Mouse (Mus musculus) lung, postnatal 25 days (tissue): Measurements from ENCODE around the gene Cd79a.
A peak's percentile ranks its signal among the peaks of the same experiment; 100 is the strongest.

Source experiments
- DNase-seq: peaks from one replicate; pipeline ENCODE4 v3.0.0; 2022; ENCODE audit warnings: low spot score

The Cd79a gene

DNA sequence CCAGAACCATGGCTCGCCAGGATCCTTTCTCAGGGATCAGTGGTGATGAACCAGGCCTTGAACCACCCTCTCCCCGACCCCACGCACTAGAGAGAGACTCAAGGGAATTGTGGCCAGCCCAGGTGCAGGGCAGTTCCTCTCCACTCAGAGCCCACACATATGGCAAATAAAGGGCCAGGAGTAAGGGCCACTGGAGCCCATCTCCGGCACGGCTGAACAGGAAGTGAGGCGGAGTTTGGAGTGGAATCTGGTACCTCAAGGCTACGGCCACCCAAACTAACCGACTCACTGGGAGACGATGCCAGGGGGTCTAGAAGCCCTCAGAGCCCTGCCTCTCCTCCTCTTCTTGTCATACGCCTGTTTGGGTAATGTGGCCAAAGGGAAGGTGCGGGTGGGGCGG, at the start of gene Cd79a:
TSS of gene Cd79a (plus strand) at position 158 of the 400 bp plus-strand sequence.
- peak; percentile 46 for DNase-seq

- DNase-seq, result no peak
Measured at GRCm38 (mm10) chr7:24850162-24850561, 47.0 kb upstream of the Cd79a start.

- DNase-seq, result peak; percentile 26
Measured at GRCm38 (mm10) chr7:24850899-24851303, 46.3 kb upstream of the Cd79a start.

DNA sequence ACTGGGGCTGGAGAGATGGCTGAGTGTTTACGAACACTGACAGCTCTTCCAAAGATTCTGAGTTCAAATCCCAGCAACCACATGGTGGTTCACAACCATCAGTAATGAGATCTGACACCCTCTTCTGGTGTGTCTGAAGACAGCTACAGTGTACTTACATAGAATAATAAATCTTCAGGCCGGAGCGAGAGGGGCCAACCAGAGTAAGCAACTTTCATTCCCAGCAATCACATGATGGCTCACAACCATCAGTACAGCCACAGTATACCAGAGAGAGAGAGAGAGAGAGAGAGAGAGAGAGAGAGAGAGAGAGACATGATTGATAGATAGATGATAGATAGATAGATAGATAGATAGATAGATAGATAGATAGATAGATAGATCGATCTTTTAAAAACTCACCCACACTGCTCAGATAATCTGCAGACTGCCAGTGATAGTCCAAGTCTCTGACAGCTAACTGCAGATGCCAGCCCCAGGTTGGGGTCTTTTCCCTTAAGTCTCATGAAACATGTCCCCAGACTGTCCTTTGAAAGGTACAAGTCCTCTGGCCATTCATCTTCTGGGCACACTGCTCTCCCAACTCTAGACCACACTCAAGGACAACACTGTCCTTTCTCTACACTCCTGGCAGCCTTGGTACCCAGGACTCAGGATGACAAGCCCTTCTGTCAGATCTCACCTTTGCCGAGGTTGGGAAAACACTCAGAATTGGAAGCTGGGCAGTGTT, 45.4 kb upstream of the Cd79a start:
- DNase-seq, result no peak

DNA sequence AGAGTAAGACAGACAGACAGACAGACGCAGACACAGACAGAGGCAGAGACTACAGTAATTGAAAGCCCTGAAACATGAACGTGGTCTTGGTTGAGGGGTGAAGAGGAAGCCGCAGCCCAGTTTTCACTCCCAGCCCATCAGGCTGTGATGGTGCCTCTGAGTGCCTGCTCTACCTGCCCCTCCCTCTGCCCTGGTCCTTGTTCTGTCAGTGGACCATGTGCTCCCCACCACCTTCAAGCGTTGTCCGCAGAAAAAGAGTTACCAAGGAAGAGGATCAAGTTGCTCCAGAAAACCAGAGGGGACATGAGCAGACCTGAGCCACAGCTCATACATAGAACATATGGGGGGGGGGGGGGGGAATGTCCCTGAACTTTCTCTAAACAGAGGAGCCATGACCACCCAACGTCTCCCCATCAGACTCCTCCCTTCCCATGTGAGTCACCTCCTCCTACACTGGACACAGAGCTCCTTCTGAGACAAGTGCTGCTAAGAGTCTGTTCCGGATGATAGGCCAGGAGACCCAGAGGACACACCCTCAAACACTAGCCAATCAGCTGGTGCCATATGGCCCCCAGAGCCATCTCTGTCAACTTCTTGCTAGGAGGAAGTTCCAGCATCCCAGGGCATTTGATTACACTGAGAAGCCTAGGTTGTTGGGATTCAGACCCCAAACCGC, 44.5 kb upstream of the Cd79a start:
- no peak for DNase-seq

DNA sequence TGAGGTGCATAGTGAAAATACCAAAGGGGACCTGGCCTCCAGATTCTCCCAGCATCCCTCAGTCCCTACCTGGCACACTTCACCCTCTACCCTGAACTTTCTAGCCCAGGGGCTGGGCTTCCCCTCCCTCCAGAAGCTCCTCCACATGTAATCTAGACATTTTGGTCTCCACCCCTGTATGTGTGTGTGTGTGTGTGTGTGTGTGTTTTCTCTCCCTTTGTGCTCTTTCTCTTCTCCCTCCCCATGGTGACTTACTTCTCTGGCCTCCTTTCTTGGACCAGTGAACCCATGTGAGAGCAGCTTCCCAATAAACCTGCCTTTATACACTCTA, 44.0 kb upstream of the Cd79a start:
- DNase-seq, result no peak

DNA sequence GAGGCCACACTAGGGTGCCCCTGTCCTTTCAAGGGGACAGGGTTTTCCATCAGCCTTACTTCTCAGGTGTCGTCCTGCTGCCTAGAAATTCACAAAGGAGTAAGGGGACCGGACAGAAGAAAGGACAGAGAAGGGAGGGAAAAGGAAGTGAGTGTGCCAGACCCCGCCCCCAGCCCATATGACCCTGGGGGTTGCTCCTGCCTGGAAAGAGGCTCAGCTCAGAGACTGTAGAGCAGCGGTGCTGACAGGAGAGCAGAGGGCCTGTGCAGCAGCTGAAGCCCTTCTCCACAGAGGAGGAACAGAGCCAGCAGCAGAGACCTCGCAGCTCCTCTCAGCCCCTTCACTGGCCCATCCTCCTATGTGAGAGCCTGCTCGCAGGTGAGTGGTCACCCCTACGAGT, 43.5 kb upstream of the Cd79a start:
- DNase-seq, result no peak

GRCm38 (mm10) chr7:24856460-24857120, 40.6 kb upstream of the Cd79a start:
- DNase-seq, result no peak

GRCm38 (mm10) chr7:24859234-24859633, 37.9 kb upstream of the Cd79a start:
- DNase-seq, result no peak

DNA sequence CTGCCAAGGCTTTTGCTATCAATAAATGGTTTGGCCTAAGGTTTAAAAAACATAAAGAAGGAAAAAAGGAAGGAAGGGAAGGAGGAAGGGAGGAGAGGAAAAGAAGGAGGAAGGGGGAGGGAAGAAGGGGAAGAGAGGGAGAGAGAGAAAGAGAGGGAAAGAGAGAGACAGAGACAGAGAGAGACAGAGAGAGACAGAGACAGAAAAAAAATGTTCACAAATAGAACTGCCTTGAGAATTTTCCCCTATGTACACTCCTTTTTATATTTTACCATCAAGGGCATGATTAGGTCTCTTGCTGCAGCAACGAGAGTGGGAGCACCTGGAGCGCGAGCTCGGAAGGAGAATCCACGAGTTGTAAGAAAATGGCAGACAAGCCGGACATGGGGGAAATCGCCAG, 35.3 kb upstream of the Cd79a start, which contains the start of gene Gm9844:
TSS of gene Gm9844 (plus strand) at position 301 of the 400 bp plus-strand sequence.
- DNase-seq, result no peak

DNA sequence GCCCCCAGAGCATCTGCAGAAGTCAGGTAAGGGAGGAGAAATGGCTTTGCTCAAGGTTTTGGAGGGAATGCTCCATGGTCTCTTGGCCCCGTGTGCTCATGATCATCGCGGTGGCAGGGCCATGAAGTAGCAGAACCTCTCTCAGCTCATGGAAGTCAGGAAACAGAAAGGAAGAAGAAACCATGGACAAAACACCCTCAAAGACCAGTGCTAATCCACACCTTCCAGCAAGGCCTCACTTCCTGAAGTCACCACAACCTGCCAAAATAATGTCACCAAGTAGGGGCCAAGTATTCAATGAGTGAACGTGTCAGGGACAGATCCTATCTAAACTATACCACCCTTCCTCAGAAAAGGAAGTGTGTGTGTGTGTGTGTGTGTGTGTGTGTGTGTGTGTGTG, 34.3 kb upstream of the Cd79a start:
- DNase-seq, result no peak

DNA sequence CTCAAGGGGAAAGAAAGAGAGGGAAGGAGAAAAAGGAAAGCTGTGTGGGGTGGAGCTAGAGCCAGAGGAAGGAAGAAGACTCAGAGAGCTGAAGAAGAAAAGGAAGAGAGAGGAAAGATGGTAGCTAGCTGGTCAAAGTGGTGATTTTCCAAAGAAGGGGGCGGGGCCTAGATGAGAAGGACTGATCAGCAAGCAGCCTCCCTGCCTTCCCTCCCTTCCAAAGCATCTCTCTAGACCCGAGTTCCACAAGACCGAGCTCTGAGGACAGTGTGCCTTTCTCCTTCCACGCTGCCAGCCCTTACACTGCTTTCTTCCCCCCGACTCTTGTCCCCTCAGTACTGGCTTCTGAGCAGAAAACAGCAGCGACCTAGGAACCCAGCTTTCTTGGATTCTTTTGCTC, 33.0 kb upstream of the Cd79a start:
- no peak for DNase-seq

- no peak for DNase-seq
Measured at GRCm38 (mm10) chr7:24869080-24869479, 28.1 kb upstream of the Cd79a start.

DNA sequence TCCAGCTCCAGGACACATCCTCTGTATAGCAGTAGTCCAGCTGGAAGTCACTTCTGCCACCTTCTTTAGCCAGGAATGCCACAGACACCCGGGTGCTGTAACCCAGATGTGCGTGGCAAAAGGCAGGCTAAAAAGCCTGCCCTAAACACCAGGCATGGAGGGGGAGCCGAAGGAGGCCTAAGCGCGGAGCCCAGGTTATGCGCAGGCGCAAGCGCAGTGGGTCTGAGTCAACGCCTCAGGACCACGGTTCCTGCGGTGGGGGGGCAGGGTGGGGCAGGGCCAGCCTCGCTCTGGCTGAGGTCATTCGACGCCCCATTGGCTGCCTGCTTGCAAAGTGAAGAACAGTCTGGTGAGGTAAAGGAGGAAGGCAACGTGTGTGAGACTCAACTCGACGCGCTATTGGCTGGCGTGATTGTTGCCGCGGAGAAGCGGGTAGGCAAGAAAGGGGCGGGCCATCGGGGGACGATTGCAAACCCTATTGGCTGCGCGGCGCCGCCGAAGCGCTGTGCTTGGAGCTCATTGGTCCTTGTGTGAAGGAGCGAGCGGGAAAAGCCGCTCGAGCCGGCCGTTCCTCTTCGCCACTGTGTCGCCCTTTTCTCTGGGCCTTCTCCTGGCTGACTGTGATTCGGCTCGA, 27.5 kb upstream of the Cd79a start, which contains the start of the genes Lypd4 and Dmrtc2:
TSS of gene Lypd4 (minus strand) at position 410 of the 634 bp plus-strand sequence.
TSS of gene Dmrtc2 (plus strand) at position 526 of the 634 bp plus-strand sequence.
- no peak for DNase-seq

- no peak for DNase-seq
Measured at GRCm38 (mm10) chr7:24877588-24877987, 19.6 kb upstream of the Cd79a start.

DNA sequence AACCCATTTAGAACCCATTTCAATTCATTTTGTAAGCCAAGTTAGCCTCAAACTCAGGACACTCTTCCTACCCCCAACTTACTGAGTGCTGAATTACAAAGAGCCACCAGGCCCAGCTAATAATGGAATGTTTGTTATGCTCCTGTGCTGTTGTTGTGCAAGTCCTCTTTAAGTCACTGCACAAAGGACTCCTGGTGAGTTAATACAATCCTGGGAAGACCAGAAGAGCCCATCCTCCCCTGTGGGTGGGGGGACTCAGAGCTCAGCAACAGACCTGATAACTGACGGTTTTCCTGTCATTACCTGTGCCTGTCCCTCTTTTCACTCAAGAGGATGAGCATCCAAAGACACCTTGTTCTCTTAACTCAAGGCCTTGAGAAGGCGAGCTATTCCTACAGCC, 17.6 kb upstream of the Cd79a start:
- DNase-seq, result no peak

DNA sequence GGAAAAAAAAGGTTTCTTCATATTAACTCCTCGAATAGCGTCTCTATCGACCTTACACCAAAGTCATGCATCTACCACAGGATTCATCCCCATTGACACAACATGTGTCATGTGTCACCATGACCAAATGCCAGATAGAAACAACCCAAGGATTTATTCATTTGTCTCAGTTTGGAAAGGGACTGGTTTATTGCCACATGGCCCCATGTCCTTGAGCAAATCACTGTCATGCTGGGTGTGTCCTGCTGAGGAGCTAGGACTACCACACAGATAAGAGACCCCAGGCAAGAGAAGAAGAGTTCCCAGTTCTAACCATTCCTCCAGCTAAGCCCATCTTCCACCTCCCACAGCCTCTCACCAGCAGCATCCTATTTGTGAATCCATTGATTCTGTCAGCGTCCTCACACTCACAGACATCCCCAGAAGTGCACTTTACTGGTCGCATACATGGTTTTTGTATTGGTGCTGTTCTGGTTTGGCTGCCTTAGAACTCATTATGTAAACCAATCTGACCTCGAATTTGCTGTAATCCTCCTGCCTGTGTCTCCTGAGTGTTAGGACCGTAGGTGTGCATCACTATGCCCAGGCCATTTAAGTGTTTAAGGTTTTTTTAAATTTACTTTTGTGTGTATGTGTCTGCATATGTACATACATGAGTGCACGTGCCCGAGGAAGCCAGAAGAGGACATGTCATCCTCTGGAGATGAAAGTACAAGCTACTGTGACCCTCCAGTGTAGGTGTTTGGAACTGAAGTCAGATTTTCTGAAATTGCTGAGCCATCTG, 14.6 kb upstream of the Cd79a start:
- no peak for DNase-seq

DNA sequence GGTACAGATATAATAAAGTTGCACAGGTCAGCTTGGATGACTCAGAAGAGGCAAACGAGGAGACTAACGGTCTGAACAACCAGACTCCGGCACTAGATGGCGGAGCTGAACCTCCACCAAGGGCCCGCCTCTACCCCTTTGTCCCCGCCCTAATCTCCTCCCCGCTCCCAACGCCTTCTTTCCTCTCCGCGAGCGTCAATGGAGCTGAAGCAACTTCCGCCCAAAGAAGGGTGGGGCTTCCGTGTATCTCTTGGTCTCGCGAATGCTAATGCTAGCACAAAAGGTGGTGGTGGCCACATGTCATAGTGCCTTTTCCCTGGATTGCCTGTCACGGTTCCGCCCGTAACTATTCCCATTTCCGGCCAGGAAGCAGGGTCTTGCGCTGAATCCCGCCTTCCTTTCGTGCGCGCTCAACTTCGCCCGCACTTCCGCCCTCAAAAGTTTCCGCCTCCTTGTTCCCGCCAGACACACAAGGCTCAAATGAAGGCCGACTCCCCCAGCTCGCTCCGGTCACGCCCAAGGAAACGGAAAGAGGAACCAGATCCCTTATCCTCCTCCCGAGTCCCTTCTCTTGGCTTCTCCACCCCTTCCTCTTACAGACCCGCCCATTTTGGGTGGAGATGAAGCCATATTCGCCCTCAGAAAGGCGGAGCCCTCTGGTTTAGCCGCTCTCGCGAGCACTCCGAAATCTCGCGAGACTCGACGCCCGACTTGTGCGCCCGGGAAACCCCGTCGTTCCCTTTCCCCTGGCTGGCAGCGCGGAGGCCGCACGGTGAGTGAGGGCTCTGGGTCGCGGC, 13.1 kb upstream of the Cd79a start, which contains the start of gene Rps19:
TSS of gene Rps19 (plus strand) at position 476 of the 797 bp plus-strand sequence.
- DNase-seq, result peak; percentile 99

- no peak for DNase-seq
Measured at GRCm38 (mm10) chr7:24884693-24885291, 12.4 kb upstream of the Cd79a start.
